Mouse (Mus musculus): Measurements from ENCODE around the gene Srsf11.

The Srsf11 gene

DNA sequence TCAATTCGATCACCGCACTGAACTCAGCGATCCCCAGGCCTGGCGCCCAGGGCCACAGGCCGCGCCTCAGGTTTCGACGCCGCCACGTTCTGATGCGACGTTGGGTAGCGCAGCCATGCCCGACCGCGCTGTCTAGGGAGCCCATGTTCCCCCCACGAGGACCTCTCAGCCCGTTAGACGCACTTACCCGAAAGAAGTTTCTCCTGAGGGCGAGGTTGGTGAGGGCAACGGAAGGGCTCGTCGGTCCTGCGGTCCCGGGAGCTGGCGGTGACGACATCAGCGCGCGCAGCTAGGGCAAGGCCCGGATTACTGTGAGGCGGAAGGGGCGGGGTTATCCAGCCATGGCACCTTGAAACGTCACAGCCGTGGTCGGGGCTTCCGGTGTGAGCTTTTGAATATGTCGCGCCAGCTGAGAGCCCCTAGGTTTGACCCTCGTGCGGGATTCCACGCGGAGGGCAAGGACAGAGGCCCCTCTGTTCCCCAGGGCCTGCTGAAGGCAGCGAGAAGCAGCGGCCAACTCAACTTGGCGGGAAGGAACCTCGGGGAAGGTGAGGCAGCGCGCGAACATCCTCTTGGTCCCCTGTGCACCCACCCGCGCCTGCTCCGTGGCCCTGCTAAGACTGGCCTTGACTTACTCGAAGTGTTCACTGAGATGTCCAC is at the start of gene Srsf11, which contains the start of gene Lrrc40:
Gene Srsf11 (minus strand): TSS at position 311 of the 660 bp plus-strand sequence.
Gene Lrrc40 (plus strand): TSS at position 334 of the 660 bp plus-strand sequence.
- DNase-seq (ENCODE audit: low spot score in 2 of 2), result peak; percentile 93 to 94

- DNase-seq (ENCODE audit: low spot score in 2 of 2), result no peak
Observed at GRCm38 (mm10) chr3:158077828-158078227, 41.4 kb upstream of the Srsf11 start.

DNA sequence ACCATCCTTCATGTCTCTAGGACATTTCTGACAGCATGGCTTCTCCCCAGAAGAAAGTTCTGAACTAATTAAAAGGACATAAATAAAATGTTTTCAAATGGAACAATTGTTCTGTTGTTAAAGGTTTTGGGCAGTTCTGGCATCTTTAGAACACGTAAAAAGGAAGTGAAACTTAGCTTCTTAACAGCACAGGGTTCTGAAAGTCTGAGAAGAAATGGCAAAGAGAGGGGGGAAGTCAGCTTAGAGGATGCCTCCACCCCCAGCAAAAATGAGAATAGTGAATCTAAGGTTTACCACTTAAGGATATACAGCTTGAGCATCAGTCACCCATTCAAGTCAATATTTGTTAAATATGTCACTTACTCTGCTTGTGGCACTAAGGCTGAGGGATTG is 40.9 kb upstream of the Srsf11 start:
- DNase-seq (ENCODE audit: low spot score in 2 of 2), result no peak

DNA sequence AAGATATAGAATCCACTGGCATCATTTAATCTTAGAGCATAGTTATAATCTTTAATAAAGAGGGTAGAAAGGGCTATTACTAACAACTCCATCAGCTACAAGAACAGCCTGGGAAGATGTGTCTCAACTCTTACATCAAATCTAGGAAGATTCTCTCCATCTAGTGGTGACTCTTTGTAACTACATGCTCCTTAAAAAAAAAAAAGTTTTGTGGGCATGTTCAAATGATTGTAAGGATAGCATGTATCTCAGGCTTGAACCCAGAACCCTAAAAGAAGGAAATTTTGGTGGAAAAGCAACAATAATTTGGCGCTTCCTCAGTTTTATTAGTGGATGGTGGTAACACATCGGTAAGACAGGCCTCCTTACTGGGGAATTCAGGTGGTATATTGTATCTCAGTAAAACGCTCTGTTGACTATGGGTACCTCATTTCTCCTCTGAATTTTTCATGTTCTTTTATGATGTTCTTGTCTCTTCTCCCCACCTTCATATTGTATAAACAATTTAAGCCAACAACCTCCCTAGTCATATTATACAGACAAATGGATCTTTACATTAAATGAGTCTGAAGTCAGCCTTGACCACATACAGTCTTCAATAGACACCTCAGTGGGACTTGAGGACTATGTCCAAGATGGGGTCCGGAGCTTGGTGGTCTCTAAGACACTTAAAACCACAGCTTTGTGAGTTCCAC is 40.4 kb upstream of the Srsf11 start:
- no peak for DNase-seq (ENCODE audit: low spot score in 2 of 2)

DNA sequence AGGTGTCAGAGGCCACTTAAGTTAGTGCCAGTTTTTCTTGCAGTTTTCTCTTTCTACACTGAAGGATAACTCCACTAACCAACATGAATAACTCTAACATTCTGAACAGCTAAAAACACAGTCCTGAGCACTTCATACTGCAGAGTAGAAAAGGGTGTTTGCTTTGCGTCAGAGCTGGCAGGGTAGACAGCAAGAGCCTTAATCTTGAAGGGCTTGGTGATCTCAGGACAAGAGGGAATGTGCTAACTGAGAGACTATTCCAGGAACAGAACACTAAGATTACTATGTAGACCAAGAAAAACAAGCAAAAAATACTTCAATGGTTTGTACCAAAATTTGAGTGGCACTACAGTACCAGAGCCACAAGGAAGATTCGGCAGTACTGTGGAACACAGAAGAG is 38.6 kb upstream of the Srsf11 start:
- no peak for DNase-seq (ENCODE audit: low spot score in 2 of 2)

GRCm38 (mm10) chr3:158068613-158069263 is 32.3 kb upstream of the Srsf11 start:
- DNase-seq (ENCODE audit: low spot score in 2 of 2), result no peak

DNA sequence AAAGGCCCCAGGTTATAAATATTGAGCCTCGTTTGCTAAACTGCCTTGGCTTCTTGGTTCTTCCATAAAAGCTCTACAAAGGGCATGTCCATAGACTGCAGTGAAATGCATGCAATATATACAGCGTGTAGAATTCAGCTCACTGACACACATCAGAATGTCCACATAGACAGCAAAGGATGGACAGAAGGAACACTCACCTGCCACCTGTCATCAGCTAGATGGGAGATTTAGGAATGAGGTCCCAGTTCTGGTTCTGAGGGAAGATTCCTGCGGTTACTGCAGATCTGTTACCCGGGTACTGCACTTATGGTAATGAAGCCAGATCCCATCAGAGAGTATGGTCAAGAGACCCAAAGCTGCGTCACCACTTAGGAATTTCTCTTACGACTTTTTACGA is 31.5 kb upstream of the Srsf11 start:
- no peak for DNase-seq (ENCODE audit: low spot score in 2 of 2)

- DNase-seq (ENCODE audit: low spot score in 2 of 2), result no peak
Observed at GRCm38 (mm10) chr3:158065256-158065655, 28.8 kb upstream of the Srsf11 start.

DNA sequence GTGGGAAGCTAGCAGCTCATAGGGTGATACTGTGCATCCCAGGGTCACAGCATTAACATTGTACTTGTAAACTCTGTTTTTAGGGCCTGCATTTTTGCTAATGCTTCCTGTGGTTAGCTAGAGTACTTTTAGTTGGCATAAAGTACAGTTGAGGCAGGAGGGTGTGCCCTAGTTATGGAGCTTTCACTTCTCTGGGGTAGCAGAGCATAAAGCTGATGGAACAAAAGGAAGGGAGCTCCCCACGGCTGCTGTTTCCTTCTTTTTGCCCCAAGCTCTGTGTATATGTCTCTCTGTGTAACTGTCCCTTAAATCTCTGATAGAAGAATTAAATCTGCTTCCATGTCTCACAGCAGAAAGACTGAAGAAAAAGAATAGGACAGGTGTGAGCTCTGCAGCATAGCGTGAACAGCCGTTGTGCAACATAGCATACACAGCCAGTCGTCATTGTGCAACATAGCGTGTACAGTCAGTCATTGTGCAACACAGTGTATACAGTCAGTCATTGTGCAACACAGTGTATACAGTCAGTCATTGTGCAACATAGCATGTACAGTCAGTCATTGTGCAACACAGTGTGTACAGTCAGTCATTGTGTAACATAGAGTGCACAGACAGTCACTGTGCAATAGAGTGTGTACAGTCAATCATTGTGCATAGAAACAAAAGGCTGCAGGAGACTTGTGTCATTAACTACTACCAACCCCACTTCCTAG is 25.5 kb upstream of the Srsf11 start:
- DNase-seq (ENCODE audit: low spot score in 2 of 2), result no peak

- DNase-seq (ENCODE audit: low spot score in 2 of 2), result no peak
Observed at GRCm38 (mm10) chr3:158060621-158061291, 24.3 kb upstream of the Srsf11 start.

DNA sequence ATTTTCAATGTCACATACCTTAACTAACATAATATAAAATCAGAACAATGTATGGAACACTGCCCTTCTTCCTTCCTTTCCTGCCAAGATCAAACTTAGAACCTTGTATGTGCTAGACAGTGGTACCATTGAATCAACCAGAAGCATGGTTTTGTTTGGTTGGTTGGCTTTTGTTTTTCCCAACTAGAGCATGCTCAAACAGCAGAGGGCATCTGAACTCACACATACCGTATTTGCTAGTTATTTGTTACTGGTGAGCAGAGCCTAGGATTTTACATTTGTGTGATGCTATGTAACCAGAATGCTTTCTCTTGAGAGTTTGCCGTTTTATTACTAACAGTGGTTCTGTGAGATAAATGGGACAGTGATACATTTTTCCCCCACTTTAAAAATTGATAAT is 13.1 kb upstream of the Srsf11 start:
- no peak for DNase-seq (ENCODE audit: low spot score in 2 of 2)

DNA sequence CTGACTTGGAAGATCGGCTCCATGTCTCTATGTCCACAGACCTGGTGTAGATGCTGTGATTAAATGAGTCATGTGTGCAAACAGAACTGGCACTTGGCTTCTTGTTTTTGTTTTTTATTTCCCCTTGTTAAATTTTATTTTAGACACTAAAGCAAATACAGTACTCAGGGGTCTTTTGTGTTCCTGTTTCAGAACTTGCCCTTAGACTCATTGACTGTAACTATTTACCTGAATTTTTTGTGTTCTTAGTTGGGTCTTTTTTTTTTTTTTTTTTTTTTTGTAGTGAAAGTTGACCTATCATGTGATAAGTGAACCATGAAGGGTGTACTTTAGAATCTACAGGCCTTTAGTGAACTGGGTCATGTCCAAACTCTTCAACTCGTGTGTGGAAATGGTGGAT is 4.3 kb upstream of the Srsf11 start:
- DNase-seq (ENCODE audit: low spot score in 2 of 2), result no peak

- no peak for DNase-seq (ENCODE audit: low spot score in 2 of 2)
Observed at GRCm38 (mm10) chr3:158038106-158038505, 1.7 kb upstream of the Srsf11 start.

DNA sequence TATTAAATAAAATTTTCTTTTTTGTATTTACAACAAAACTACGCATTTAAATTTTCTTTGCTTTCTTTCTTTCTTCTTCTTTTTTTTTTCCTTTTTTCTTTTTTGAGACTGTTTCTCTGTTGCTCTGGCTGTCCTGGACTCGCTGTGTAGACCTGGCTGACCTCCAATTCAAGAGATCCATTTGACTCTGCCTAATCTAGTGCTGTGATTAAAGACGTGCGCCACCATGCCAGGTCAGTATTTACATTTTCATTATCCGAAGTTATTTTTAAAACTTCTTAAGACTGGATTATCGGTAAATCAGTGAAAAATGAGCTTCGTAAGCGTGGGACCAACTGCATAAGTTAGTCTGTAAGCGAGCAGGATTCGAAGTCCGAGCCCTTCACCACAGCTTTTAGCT is 573 bp downstream of the Srsf11 start:
- no peak for DNase-seq (ENCODE audit: low spot score in 2 of 2)

GRCm38 (mm10) chr3:158032106-158032505 is 4.3 kb downstream of the Srsf11 start:
- no peak for DNase-seq (ENCODE audit: low spot score in 2 of 2)

DNA sequence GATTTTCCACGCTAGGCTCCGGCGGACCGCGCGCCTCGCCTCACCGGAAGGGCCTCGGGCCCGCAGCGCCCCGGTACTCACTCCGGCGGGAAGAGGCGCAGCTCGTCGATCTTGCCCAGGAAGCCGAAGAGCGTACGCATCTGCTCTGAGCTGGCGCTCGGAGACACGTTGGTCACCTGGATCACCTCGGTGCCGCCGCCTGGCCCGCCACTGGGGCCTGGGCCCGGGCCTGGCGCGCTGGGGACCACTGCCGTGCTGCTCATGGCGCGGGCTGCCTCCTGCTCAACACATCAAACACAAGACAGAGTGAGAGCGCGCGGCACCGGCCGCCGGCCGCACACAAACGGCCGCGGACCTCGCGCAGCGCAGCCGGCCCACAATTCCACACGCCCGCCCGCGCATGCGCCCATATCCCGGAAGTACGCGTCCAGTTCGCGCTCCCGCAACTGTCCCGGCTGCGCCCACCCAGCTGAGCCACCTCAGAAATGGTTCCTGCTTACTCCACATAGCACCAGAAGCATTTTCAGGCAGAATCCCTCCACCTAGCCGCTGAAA is 5.0 kb downstream of the Srsf11 start:
- peak; percentile 78 to 84 for DNase-seq (ENCODE audit: low spot score in 2 of 2)

- DNase-seq (ENCODE audit: low spot score in 2 of 2), result no peak
Observed at GRCm38 (mm10) chr3:158009762-158010320, 26.6 kb downstream of the Srsf11 start.

GRCm38 (mm10) chr3:158008647-158009046 is 27.8 kb downstream of the Srsf11 start:
- no peak for DNase-seq (ENCODE audit: low spot score in 2 of 2)

GRCm38 (mm10) chr3:157998742-157999369 is 37.6 kb downstream of the Srsf11 start:
- no peak for DNase-seq (ENCODE audit: low spot score in 2 of 2)

- DNase-seq (ENCODE audit: low spot score in 2 of 2), result no peak
Observed at GRCm38 (mm10) chr3:157995726-157996125, 40.7 kb downstream of the Srsf11 start.

- no peak for DNase-seq (ENCODE audit: low spot score in 2 of 2)
Observed at GRCm38 (mm10) chr3:157993322-157993721, 43.1 kb downstream of the Srsf11 start.
